Mouse (Mus musculus) ES-E14 (cell line): ENCODE measurements around the gene Klhl7.

Source experiments
- CHD2 ChIP-seq: IDR thresholded peaks from 2 replicates; pipeline ENCODE4 v1.6.1; 2014; ENCODE audit warnings: mild to moderate bottlenecking, low read depth, low read length, inconsistent platforms
- HCFC1 ChIP-seq: IDR thresholded peaks from 2 replicates; pipeline ENCODE4 v1.6.1; 2012; ENCODE audit warnings: low read length, inconsistent platforms, borderline replicate concordance; ENCODE audit not compliant: insufficient read depth
- MAFK ChIP-seq: IDR thresholded peaks from 2 replicates; pipeline ENCODE4 v1.6.1; 2014; ENCODE audit warnings: mild to moderate bottlenecking, low read depth, low read length, inconsistent platforms; ENCODE audit not compliant: insufficient read depth

- no peak for TF ChIP-seq HCFC1
- no peak for TF ChIP-seq MAFK
- TF ChIP-seq CHD2: no peak
These were observed 82.7 kb downstream of the Klhl7 start for GRCm38 (mm10) chr5:24183096-24183495.
